Mouse (Mus musculus) liver, adult 2 months (tissue): ENCODE data around the gene Cep57l1. TPM values are rescaled to one million over a fixed set of nuclear protein-coding genes. Genes with fewer than 3 reads are reported as not detected.
A peak's percentile ranks its signal among the peaks of the same experiment; 100 is the strongest.

Source experiments
- DNase-seq: peaks from one replicate; pipeline ENCODE4 v3.0.0-alpha.2; 2011; ENCODE audit warnings: low read depth, low spot score; ENCODE audit errors: extremely low read depth
- H3K27ac ChIP-seq: fragments of 200-500 bp; replicated peaks from 2 replicates; pipeline ENCODE4 v1.5.1; 2012; ENCODE audit warnings: low read depth, mild to moderate bottlenecking, control low read depth, inconsistent platforms, low read length; ENCODE audit not compliant: insufficient read depth
- H3K27me3 ChIP-seq: fragments of 200-500 bp; 2 replicates; pipeline ENCODE4 v1.6.1; 2012; ENCODE audit warnings: mild to moderate bottlenecking, moderate library complexity, low read length, inconsistent platforms; ENCODE audit not compliant: control insufficient read depth, insufficient read depth
- H3K36me3 ChIP-seq: fragments of 200-500 bp; 2 replicates; pipeline ENCODE4 v1.6.1; 2012; ENCODE audit warnings: low read length, inconsistent platforms; ENCODE audit not compliant: control insufficient read depth, insufficient read depth
- H3K4me1 ChIP-seq: fragments of 200-500 bp; 2 replicates; pipeline ENCODE4 v1.6.1; 2011; ENCODE audit warnings: low read length; ENCODE audit not compliant: control insufficient read depth, insufficient read depth
- H3K4me3 ChIP-seq: fragments of 200-500 bp; 2 replicates; pipeline ENCODE4 v1.5.1; 2011; ENCODE audit warnings: low read depth, mild to moderate bottlenecking, control low read depth, low read length, moderate library complexity; ENCODE audit not compliant: insufficient read depth
- H3K79me2 ChIP-seq: fragments of 200-500 bp; 2 replicates; pipeline ENCODE4 v1.6.1; 2012; ENCODE audit warnings: inconsistent platforms, mild to moderate bottlenecking, low read length, moderate library complexity; ENCODE audit not compliant: control insufficient read depth, insufficient read depth
- H3K9ac ChIP-seq: fragments of 200-500 bp; 2 replicates; pipeline ENCODE4 v1.6.1; 2012; ENCODE audit warnings: low read depth, mild to moderate bottlenecking, control low read depth, inconsistent platforms, low read length
- CTCF ChIP-seq: fragments of 200-500 bp; IDR thresholded peaks from 2 replicates; pipeline ENCODE4 v1.5.1; 2011; ENCODE audit warnings: low read depth, low read length, control low read depth
- POLR2A ChIP-seq: fragments of 200-500 bp; IDR thresholded peaks from 2 replicates; pipeline ENCODE4 v1.6.1; 2011; ENCODE audit warnings: low read length, control low read depth; ENCODE audit not compliant: insufficient read depth; ENCODE audit errors: extremely low read depth
- WGBS: fragments of 180-500 bp; shearing (Covaris S2); methylation state at CpG from one replicate; pipeline ENCODE4 v1.1.7; 2018; 5-methylcytosine and 5-hydroxymethylcytosine counted together
- polyA plus RNA-seq: library from polyadenylated mRNA; depleted of rRNA; stranded (reverse); fragments of >200 nt; gene quantifications from 2 replicates; pipeline ENCODE4 v1.2.3, GENCODE M21; 2012
- total RNA-seq: library from RNA; depleted of rRNA; stranded (reverse); fragments of >200 nt; gene quantifications from 2 replicates; pipeline ENCODE4 v1.2.3, GENCODE M21; 2014

Gene Cep57l1
- total and polyA plus RNA-seq, 2 experiments = 0.82 to 9.2 TPM

- no peaks in the 10 kb centered on the region for H3K27me3 ChIP-seq
- H3K27ac ChIP-seq = no peak overlapping the region
- DNase-seq = no peak
- no peak overlapping the region for H3K9ac ChIP-seq
- H3K79me2 ChIP-seq = no peaks in the 10 kb centered on the region
- no peak overlapping the region for H3K4me3 ChIP-seq
- no peaks in the 10 kb centered on the region for H3K36me3 ChIP-seq
- H3K4me1 ChIP-seq = no peaks in the 10 kb centered on the region; the same call in 1 of the 2 replicates
- WGBS = 96% methylated on average over 14 of the region's 14 CpGs
- TF ChIP-seq CTCF = no peak
Observed at GRCm38 (mm10) chr10:41715557-41715956, 94.1 kb downstream of the Cep57l1 start.

- WGBS = 40% methylated on average over 7 of the region's 7 CpGs
- Histone ChIP-seq H3K4me3 (no peak overlapping the region), H3K79me2 (no peaks in the 10 kb centered on the region), H3K36me3 (no peaks in the 10 kb centered on the region), H3K27me3 (no peaks in the 10 kb centered on the region), H3K27ac (no peak overlapping the region), H3K4me1 (peaks cover 8% of the 10 kb centered on the region), H3K9ac (no peak overlapping the region)
- DNase-seq = peak; percentile 81
- no peak for TF ChIP-seq POLR2A
- TF ChIP-seq CTCF = no peak
Observed at GRCm38 (mm10) chr10:41711467-41711866, 98.2 kb downstream of the Cep57l1 start.

GRCm38 (mm10) chr10:41710773-41711172, 98.9 kb downstream of the Cep57l1 start:
- H3K27ac ChIP-seq = peak overlapping the region; percentile 29; the same call in 1 of the 2 replicates
- H3K4me3 ChIP-seq = no peak overlapping the region
- TF ChIP-seq POLR2A (no peak), CTCF (no peak)
- no peaks in the 10 kb centered on the region for H3K36me3 ChIP-seq
- DNase-seq = peak; percentile 74
- 34% methylated on average over 8 of the region's 8 CpGs for WGBS
- no peaks in the 10 kb centered on the region for H3K27me3 ChIP-seq
- no peak overlapping the region for H3K9ac ChIP-seq
- H3K79me2 ChIP-seq = no peaks in the 10 kb centered on the region
- H3K4me1 ChIP-seq = peaks cover 8% of the 10 kb centered on the region

GRCm38 (mm10) chr10:41709341-41709740, 100.3 kb downstream of the Cep57l1 start:
- Histone ChIP-seq H3K36me3 (no peaks in the 10 kb centered on the region), H3K27me3 (no peaks in the 10 kb centered on the region), H3K4me1 (peaks cover 8% of the 10 kb centered on the region), H3K27ac (peak overlapping the region; percentile 64), H3K9ac (no peak overlapping the region; the same call in 1 of the 2 replicates), H3K79me2 (no peaks in the 10 kb centered on the region), H3K4me3 (no peak overlapping the region)
- TF ChIP-seq CTCF (no peak), POLR2A (no peak)
- WGBS = 26% methylated on average over 8 of the region's 8 CpGs
- DNase-seq = peak; percentile 89

GRCm38 (mm10) chr10:41699669-41700068, 110.0 kb downstream of the Cep57l1 start:
- H3K4me1 ChIP-seq = no peaks in the 10 kb centered on the region
- no peak overlapping the region for H3K4me3 ChIP-seq
- no peak overlapping the region for H3K27ac ChIP-seq
- WGBS = 43% methylated on average over 5 of the region's 5 CpGs
- H3K9ac ChIP-seq = no peak overlapping the region
- no peaks in the 10 kb centered on the region for H3K36me3 ChIP-seq
- DNase-seq = peak; percentile 71
- H3K27me3 ChIP-seq = no peaks in the 10 kb centered on the region
- no peak for TF ChIP-seq CTCF
- no peak for TF ChIP-seq POLR2A
- no peaks in the 10 kb centered on the region for H3K79me2 ChIP-seq

GRCm38 (mm10) chr10:41697040-41697439, 112.6 kb downstream of the Cep57l1 start:
- no peaks in the 10 kb centered on the region for H3K27me3 ChIP-seq
- no peaks in the 10 kb centered on the region for H3K79me2 ChIP-seq
- DNase-seq = no peak
- whole genome bisulfite sequencing = 89% methylated on average over 11 of the region's 11 CpGs
- no peaks in the 10 kb centered on the region for H3K36me3 ChIP-seq
- no peak for TF ChIP-seq CTCF
- H3K4me3 ChIP-seq = no peak overlapping the region
- no peak overlapping the region for H3K27ac ChIP-seq
- H3K9ac ChIP-seq = no peak overlapping the region
- H3K4me1 ChIP-seq = no peaks in the 10 kb centered on the region
